Mouse (Mus musculus) thymus, postnatal 14 days (tissue): ENCODE measurements around the gene Zfp341.
A peak's percentile ranks its signal among the peaks of the same experiment; 100 is the strongest.

Experiments
- DNase-seq: peaks from one replicate; pipeline ENCODE4 v3.0.0; 2021

Gene Zfp341

DNA sequence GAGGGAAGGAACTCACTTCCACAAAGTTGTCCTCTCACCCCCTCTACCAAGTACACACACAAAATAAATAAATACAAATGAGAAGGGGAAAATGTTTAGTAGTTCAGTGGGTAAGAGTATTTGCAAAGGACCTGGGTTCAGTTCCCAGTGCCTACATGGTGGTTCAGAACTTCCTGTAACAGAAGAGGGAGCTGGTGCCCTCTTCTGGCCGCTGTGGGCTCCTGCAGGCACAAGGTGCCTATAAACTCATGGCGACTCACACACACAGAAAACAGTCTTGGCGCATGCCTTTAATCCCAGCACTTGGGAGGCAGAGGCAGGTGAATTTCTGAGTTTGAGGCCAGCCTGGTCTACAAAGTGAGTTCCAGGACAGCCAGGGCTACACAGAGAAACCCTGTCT, 25.4 kb downstream of the Zfp341 start:
- no peak for DNase-seq

DNA sequence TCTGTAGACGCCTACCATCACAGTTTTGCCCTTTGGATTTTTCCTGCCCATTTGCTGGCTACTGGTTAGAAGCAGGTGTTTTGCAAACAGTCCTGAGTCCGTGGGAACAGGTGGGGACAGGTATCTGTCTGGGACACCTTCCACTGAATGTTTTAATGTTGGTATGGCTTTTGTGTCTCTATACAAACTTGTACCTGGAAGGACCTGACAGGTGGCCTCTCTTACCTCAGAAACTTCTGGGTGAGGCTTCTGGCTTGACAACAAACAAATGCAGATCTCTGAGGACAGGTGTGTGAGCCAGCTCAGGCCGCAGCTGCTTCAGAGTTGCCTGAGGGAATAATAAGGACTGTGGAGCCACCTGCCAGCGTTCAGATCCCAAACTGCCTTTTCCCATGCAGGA, 26.0 kb downstream of the Zfp341 start:
- no peak for DNase-seq

DNA sequence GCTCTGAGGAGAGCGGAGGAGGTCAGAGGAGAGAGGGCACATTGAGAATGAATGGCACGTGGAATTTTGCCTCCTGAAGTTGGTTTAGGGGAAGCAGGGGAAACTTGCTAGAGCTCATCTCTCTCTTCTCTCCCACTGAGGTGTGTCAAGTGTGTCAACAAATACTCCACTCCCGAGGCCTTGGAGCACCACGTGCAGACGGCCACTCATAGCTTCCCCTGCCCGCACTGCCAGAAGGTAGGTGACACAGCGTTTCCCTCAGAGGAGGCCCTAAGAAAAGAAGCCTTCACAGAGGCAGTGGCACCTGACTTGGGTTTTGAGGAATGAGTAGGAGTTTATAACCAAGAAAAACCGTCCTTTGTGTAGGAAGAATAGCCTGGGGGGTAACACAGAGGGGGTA, 28.1 kb downstream of the Zfp341 start:
- DNase-seq = no peak

- no peak for DNase-seq
These were observed 28.9 kb downstream of the Zfp341 start for GRCm38 (mm10) chr2:154642005-154642459.

- DNase-seq = no peak
These were observed 29.8 kb downstream of the Zfp341 start for GRCm38 (mm10) chr2:154642712-154643385.

- DNase-seq = peak; percentile 42
These were observed 33.5 kb downstream of the Zfp341 start for GRCm38 (mm10) chr2:154646634-154647033.

DNA sequence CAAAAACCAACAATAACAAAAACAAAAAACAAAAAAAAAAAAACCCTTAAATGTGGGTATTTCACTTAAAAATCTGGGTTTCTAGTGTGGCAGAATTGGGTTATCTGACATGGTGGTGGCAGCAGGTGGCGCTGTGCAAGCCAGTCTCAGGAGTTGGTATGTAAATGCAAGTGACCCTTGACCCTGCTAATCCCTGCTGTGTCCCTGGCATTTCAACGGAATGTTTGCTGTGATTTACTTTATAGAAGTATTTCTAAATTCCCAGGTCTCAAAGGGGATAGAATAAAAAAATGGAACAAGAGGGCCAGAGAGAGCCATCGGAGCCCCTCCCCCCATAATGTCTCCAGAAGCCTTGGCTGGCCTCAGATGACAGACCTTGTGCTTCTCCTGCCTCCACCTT, 35.0 kb downstream of the Zfp341 start:
- peak; percentile 44 for DNase-seq

- DNase-seq = no peak
These were observed 37.3 kb downstream of the Zfp341 start for GRCm38 (mm10) chr2:154650404-154650803.

DNA sequence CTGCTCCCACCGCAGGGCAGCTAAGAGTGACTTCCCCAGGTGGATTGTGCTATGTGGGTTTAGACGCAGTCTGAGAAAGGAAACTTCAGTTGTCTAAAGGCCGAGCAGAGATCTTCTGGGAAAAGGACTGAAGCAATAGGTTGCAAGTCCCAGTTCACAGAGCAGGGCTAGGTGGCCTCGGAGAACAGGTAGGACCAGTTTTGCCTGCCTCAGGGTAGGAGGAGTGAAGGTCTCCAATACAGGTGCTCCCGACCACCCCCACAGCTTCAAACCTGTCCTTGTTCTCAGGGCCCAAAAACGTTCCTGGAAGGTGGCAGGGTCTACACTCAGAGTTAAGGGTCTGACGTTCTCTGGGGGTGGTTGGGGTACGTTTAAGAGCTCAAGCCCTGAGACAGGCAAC, 38.3 kb downstream of the Zfp341 start, which contains the start of gene Chmp4b:
Gene Chmp4b (plus strand): TSS at position 343 of the 400 bp plus-strand sequence.
- DNase-seq = no peak

GRCm38 (mm10) chr2:154654976-154655375, 41.9 kb downstream of the Zfp341 start:
- no peak for DNase-seq

- no peak for DNase-seq
These were observed 42.8 kb downstream of the Zfp341 start for GRCm38 (mm10) chr2:154655878-154656414.

GRCm38 (mm10) chr2:154656710-154657485, 43.8 kb downstream of the Zfp341 start:
- DNase-seq = peak; percentile 98

DNA sequence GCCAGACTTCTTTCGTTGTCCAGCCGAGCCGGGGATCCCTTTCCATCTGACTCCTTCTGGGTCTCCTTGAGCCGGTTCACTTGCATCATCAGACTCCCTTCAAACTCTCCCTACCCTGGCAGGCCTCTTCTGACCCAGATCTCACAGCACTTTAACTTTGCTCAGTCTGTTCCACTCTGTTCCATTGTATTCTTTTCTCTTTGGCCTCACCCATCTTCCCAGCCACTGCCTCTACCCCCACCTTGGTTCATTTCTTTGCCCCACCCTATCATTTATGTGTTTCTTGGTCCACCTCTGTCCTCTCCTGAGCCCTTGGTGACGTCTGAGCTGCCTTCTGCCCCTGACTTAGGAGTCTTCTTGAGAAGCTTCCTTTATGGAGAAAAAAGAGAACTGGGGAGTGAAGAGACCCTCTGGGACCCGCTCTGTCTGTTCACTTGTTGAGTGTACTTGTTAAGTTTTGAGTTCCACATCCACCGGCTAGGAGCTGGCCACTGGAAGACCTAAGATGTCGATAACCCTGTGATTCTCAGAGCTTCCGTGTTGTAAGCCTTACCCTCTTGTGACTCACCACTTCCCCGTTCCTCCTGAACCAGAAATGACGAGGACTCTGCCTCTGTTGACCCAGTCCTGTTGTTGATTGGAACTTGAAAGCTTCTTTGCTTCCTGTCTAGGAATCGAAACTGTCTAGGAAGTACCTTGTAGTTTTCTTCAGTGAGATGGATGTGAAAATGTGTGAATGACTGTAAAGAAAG, 44.6 kb downstream of the Zfp341 start:
- peak; percentile 48 for DNase-seq

DNA sequence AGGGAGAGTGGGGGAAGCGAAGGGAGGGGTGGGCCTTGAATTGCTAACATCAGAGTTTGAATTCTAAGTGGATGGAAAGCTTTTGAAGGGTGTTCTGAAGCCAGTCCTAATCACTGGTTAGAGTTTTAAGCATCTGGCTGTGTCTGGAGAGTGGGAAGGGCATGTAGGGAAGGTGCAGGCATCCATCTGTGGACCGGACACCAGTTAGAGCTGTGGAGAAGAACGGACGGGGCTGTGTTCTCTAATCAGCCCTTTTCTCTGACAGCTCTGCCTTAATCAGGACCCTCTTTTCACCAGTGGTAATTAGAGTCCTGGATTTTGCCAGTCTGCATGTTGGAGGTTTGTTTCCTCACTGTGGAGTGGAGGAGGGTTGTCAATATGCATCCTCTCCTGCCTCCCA, 46.0 kb downstream of the Zfp341 start:
- DNase-seq = no peak

DNA sequence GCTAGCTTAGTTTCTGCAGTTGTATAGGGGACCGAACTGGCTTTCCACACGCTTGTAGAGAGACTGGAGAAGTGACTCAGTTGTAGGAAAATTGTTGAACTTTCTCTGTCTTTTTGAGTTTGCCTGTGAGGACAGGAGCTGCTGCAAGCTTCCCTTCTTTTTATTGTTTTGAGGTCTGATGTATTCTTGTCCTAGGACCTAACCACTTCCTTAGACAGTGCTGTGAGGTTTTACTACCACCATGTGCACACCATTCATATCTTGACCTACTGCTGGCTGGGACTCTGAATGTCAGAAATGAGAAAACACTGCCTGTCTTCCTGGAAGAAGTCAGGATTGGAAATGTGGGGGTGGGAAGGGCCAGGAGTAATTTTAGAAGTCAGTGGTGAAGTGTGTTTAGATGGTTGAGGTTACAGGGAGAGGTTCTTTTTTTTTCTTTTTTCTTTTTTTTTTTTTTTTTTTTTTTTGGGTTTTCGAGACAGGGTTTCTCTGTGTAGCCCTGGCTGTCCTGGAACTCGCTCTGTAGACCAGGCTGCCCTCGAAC, 46.5 kb downstream of the Zfp341 start:
- no peak for DNase-seq

GRCm38 (mm10) chr2:154668680-154669079, 55.6 kb downstream of the Zfp341 start:
- no peak for DNase-seq

- DNase-seq = no peak
These were observed 57.0 kb downstream of the Zfp341 start for GRCm38 (mm10) chr2:154670106-154670505.

- no peak for DNase-seq
These were observed 57.6 kb downstream of the Zfp341 start for GRCm38 (mm10) chr2:154670741-154671140.

GRCm38 (mm10) chr2:154674008-154674407, 60.9 kb downstream of the Zfp341 start:
- no peak for DNase-seq

DNA sequence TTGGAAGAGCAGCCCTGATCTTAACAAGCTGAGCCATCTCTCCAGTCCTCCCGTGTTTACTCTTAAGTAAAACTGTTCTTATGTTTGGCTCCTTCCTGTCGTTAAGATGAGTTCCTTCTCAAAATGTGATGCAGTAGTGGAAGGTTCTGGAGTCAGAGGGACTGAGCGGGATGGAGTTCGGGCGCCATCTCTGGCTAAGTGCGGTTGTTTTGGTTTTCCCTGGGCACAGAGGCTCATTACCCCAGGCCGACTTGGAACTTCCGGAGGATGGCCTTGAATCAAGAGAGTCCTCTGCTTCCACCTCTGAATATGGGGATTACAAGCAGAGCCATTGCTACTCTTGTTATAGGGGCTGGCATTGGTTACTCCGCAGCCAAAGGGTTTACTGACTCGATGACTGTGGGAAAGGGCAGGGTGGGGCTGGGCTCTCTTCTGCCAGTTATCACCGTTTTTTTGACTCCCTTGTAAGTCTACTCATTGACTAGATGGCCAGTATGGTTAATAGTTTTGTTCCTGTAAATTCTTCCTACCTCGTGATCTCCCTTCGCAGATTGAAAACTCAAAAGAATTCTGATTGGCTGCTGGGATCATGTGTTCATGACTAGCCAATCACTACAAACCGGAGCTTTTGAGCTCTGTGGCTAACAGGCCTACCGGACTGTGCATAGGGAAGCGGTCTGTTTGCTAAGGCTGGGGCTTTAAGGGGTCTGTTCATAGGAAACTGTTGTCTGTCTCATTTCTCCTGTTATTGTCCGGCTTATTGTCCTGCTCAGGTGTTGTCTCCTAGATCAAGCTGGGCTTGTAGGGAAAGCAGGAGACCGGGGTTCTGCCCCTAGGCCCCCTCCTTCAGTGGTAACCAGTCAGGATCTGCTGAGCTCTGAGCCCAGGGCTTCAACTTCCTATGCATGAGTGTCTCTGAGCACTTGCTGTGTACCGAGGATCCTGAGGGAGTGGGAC, 63.8 kb downstream of the Zfp341 start:
- peak; percentile 30 for DNase-seq

GRCm38 (mm10) chr2:154677651-154678139, 64.6 kb downstream of the Zfp341 start:
- no peak for DNase-seq

DNA sequence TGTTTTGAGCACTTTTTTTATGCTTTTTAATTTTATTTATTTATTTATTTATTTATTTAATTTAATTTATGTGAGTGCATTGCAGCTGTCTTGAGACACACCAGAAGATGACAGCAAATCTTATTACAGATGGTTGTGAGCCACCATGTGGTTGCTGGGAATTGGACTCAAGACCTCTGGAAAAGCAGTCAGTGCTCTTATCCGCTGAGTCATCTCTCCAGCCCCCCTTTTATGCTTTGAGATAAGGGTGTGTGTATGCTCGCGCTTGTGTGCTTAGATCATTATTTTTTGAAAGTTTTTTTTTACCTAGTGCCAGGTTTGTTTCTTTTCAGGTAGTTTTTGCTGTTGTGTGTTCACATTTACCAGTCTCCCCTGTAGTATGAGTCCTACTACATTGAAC, 65.9 kb downstream of the Zfp341 start:
- DNase-seq = no peak
